Mouse (Mus musculus) erythroblast, embryonic 14.5 days (primary cell): ENCODE measurements around the gene Hist1h3d.

ENCODE experiments used
- GATA1 ChIP-seq: IDR thresholded peaks from 2 replicates; pipeline ENCODE4 v1.6.1; 2012; ENCODE audit warnings: low read length, inconsistent platforms, mixed read lengths
- TAL1 ChIP-seq: IDR thresholded peaks from 3 replicates; pipeline ENCODE4 v1.6.1; 2012; ENCODE audit warnings: low read length, inconsistent platforms, mixed read lengths

DNA sequence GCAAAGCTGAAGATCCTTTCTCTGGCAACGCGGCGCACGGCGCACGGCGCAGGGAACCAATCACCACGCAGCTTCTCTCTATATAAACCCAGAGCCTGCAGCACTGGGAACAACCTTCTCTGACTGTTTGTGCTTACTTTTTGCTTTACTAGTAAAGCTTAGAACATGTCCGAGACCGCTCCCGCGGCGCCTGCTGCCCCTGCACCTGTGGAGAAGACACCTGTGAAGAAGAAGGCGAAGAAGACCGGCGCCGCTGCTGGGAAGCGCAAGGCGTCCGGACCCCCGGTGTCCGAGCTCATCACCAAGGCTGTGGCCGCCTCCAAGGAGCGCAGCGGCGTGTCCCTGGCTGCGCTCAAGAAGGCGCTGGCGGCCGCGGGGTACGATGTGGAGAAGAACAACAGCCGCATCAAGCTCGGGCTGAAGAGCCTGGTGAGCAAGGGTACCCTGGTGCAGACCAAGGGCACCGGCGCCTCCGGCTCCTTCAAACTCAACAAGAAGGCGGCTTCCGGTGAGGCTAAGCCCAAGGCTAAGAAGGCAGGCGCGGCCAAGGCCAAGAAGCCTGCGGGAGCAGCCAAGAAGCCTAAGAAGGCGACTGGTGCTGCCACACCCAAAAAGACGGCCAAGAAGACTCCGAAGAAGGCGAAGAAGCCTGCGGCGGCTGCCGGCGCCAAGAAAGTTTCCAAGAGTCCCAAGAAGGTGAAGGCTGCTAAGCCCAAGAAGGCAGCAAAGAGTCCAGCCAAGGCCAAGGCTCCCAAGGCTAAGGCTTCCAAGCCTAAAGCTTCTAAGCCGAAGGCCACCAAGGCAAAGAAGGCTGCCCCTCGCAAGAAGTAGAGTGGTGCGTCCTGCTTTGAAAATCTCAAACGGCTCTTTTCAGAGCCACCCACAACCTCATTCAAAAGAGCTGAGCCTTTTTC is 20.4 kb upstream of the Hist1h3d start:
- TF ChIP-seq TAL1 (no peak), GATA1 (no peak)
